Mouse (Mus musculus): Measurements from ENCODE around the gene Slain2.

- TF ChIP-seq EP300 (IDR thresholded peaks at IDR 0.05; ENCODE audit: insufficient read depth, low read depth, low read length) (no peak), CTCF (IDR thresholded peaks at IDR 0.05) (no peak)
Observed at GRCm38 (mm10) chr5:72994424-72994823, 80.3 kb downstream of the Slain2 start.
